Mouse (Mus musculus) liver, adult (tissue): ENCODE measurements at regions not wholly inside any gene's neighbourhood (a gene's known extent, or its start where the extent isn't known, plus 50 kb on each side); places are given as distances from the start of the nearest gene placed in this dataset.

Source experiments
- GATA4 ChIP-seq: IDR thresholded peaks from 2 replicates; pipeline ENCODE4 v1.6.1; 2014; ENCODE audit warnings: mild to moderate bottlenecking, low read length; ENCODE audit not compliant: insufficient replicate concordance

- TF ChIP-seq GATA4: no peak
These were observed 198.4 kb downstream of the Foxo1 start for GRCm38 (mm10) chr3:52466571-52466970.

- TF ChIP-seq GATA4: no peak
These were observed 195.8 kb downstream of the Foxo1 start for GRCm38 (mm10) chr3:52463911-52464310.

GRCm38 (mm10) chr3:52454955-52455354 is 186.8 kb downstream of the Foxo1 start:
- TF ChIP-seq GATA4: no peak

- TF ChIP-seq GATA4: no peak; the same call in 1 of the 2 replicates
These were observed 184.9 kb downstream of the Foxo1 start for GRCm38 (mm10) chr3:52453041-52453440.

GRCm38 (mm10) chr3:52452345-52452744 is 184.2 kb downstream of the Foxo1 start:
- TF ChIP-seq GATA4: no peak

GRCm38 (mm10) chr3:52446991-52447390 is 178.9 kb downstream of the Foxo1 start:
- no peak for TF ChIP-seq GATA4

DNA sequence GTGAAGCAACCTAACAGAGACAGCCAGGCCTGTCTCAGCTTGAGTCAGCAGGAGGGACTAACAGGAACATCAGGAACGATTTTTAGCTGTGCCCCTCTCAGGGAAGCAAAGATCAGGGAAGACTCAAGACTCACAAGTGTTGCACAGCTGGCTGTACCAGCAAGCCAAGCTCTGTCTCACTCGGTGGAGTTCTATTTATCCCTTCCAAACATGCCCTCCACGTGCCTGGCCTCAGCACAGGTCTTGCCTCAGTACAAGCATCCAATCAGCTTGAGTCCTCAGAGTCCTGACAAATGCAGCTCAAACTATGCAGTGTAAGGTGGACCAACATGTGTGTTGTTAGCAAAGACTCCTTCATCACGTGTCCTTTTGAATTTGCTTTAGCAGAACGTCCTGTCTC is 178.4 kb downstream of the Foxo1 start:
- no peak for TF ChIP-seq GATA4

DNA sequence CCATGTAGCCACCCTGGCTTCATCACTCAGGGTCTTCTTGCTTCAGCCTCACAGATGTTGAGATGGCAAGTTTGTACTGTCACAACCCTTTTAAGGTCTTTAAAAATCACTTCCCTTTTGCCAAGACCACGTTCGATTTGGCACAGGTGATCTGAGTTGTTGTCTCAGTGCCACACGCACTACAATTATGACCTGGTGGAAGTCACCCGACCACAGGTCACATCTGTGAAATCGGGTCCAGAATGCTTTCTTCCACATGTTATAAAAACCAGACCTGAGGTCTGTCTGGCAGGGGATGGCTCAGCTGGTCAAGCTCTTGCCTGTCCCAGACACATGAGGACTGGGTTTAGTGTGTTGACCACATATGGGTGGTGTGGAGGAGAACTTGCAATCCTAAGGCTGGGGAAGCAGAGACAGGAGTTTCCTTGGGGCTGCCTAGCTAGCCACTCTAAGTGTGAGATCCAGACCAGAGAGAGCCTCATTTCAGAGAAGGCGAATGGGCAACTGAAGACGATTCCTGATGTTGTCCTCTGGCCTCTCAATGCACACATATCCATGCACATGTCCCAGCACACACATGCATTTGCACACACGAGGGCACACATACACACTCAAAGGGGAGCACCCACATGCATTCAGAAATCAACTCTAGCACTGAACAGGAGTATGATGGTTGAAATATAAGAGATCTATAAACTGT is 176.4 kb downstream of the Foxo1 start:
- no peak for TF ChIP-seq GATA4

DNA sequence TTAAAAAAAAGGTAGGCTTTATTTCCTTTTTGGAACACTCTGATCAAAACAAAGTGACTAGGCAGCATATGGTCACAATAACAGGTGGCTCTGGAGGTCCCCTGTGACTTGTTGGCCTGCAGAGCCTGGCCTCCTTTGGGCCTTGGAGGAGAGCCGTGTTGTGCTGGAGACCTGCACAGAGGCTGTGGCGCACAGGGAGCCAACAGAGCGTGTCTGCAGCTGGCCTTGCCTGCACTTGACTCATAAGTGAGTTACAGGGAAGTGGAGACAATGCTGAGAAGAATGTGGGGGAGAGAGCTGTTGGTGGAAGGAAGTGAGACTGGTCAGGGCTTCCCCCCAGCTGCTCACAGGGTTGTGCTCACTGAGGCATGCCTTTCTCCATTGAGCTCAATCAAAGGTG is 175.7 kb downstream of the Foxo1 start:
- TF ChIP-seq GATA4: no peak

DNA sequence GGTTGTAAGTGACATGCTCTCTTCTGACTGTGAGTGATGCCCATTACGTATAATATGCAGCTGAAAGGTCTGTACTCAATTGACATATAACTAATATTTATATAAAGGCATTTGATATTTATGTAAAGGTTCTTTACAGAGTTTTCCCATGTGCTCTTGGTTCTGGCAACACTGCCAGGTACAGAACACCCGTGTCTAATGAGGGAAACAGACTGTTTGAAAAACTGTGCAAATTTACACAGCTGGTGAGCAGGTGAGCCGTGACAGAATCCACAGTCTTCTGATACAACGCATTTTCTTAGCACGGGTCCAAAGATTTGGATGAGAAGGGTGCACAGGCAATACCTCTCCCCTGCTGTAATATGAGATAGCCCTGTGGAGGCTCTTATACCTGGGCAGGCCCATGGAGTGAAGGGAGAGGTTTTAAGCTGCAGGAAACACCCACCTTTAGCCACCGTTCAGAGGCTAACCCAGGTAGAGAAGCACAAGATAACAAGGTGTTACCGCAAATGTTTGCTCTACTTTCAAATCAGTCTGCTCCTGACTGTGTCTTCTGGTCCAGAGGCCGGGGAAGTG is 161.0 kb downstream of the Foxo1 start:
- no peak for TF ChIP-seq GATA4

DNA sequence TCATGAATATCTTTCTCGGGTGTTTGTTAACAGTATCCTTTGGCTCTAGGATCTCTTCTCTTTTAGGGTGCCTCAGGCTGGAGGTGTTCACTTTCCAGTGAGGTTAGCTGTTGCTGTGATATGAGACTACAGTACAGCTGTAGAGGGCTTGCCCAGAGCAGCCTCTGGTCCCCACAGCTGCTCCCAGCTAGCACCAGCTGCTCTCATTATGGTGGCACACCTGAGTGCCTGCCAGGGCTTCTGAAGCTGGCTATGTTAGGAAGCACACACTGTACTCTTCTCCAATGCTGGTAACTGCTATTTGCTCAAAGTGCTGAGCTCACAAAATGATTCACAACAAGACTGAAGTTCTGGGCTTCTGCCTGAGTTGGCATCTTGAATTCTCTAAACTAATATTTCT is 154.7 kb downstream of the Foxo1 start:
- no peak for TF ChIP-seq GATA4

- no peak for TF ChIP-seq GATA4
These were observed 148.1 kb downstream of the Foxo1 start for GRCm38 (mm10) chr3:52416261-52416660.

DNA sequence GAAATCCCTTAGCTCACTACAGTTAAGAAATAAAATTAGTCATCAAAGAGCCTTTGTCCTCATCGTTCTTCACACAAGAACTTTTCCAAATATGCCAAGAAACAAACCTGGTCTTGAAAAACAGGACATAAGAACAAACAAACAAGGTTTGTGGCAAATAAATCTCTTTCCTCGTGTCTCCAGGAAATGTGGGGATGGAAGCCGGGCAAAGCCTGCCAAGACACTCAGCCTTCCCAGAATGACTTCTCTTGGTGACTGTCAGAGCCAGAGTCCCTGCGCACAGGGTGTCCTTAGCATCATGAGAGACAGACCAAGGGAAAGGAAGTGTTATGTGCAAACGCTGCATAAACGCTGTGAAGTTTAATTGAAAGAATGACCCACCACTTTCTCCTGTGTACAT is 147.2 kb downstream of the Foxo1 start:
- no peak for TF ChIP-seq GATA4

GRCm38 (mm10) chr3:52414017-52414416 is 145.9 kb downstream of the Foxo1 start:
- TF ChIP-seq GATA4: no peak

DNA sequence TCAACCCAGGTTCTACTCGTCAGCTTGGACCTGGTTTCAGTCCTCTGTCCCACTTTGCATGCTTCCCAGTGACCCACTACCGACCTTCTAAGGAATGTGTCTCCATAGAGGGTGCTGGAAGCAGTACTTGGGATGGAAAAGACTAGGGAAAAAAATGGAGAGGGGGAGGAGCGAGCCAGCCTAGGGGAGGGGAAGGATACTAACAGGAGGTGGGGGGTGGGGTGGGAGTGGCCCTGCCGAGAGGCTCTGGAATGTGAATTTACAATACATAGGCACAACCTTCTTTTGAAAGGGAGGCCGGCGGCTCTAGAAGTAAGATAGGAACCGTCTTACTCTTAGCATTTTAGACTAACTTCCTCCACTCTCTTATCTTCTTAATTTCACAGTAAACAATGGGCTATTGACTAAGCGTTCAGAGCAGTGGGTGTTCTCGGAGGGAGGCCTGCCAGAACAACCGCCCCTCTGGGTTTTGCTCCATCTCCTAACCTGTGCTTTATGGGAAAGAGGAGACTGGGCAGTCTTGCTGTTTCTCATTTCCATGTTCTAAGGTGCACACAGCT is 145.1 kb downstream of the Foxo1 start:
- peak; percentile 69; the same call in 1 of the 2 replicates for TF ChIP-seq GATA4

DNA sequence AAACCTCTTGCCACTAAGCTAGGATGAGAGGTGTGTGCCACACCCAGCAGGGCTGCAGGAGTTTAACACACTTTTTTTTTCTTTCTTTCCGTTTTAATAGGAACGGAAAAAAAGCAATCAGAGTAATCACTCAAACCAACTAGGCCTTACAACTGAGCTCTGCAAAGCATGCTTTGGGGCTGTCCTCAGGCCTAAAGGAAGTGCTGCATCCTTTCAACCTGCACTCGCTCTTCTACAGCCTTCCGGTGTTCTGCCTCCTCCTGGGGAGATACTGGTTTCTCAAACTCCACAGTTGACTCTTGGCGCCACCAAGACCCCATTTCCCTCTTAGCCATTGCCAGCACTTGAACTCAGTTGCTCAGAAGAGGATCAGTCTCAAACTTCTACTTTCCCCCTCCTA is 143.2 kb downstream of the Foxo1 start:
- no peak for TF ChIP-seq GATA4

DNA sequence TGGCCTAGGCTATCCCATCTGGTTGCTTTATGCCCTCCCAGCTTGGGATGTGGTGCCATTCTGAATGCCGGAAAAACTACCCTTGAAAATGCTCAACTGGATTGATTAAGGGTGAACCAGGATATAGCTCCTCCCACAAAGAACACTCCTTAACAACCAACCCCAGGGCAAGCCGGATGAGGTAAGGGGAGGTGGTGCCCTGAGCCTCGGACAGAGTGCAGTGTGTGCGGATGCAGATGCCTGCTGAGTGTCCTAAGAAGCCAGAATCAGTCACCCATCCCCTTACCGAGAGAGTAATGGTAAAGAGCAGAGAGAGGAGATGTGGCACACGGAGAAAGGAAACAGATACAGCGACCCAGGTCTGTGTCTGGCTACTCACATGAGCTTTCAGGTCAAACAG is 141.3 kb downstream of the Foxo1 start:
- TF ChIP-seq GATA4: no peak
